Mouse (Mus musculus) mouse embryonic stem cell (cell line): ENCODE data around the gene Smap2.

Experiments used
- in situ Hi-C, 2 experiments: fragments of 300-500 bp; cut with MboI; formaldehyde crosslinking; loops; 1 replicate in 1 of 2; 3 replicates in 1 of 2; pipeline ENCODE4 v1.14.3; 2019 to 2020; ENCODE audit warnings: low sequenced_read_pairs in 2 of 2, low pct_unique_long_range_greater_than_20kb in 1 of 2, mixed read lengths in 1 of 2; ENCODE audit not compliant: unreplicated experiment in 1 of 2

The Smap2 gene

GRCm38 (mm10) chr4:120995911-120996310 is 21.1 kb downstream of the Smap2 start:
- in situ Hi-C loops = no loop called here

GRCm38 (mm10) chr4:120993025-120993424 is 24.0 kb downstream of the Smap2 start:
- in situ Hi-C loops = no loop called here

- in situ Hi-C loops = no loop called here
These were observed 24.8 kb downstream of the Smap2 start for GRCm38 (mm10) chr4:120992284-120992683.

- in situ Hi-C loops = no loop called here
These were observed 29.7 kb downstream of the Smap2 start for GRCm38 (mm10) chr4:120987319-120987718.

GRCm38 (mm10) chr4:120986446-120986845 is 30.6 kb downstream of the Smap2 start:
- in situ Hi-C loops = no loop called here

- in situ Hi-C loops = no loop called here
These were observed 38.8 kb downstream of the Smap2 start for GRCm38 (mm10) chr4:120978221-120978620.

GRCm38 (mm10) chr4:120975428-120975734 is 41.7 kb downstream of the Smap2 start:
- in situ Hi-C loops = no loop called here

GRCm38 (mm10) chr4:120974711-120975427 is 42.2 kb downstream of the Smap2 start:
- in situ Hi-C loops = no loop called here

GRCm38 (mm10) chr4:120971842-120972241 is 45.2 kb downstream of the Smap2 start:
- in situ Hi-C loops = no loop called here

GRCm38 (mm10) chr4:120969382-120970146 is 47.5 kb downstream of the Smap2 start:
- in situ Hi-C loops = no loop called here

- in situ Hi-C loops = no loop called here
These were observed 48.6 kb downstream of the Smap2 start for GRCm38 (mm10) chr4:120968486-120968885.

- in situ Hi-C loops = no loop called here
These were observed 61.5 kb downstream of the Smap2 start for GRCm38 (mm10) chr4:120955586-120955985.

- in situ Hi-C loops = no loop called here
These were observed 63.4 kb downstream of the Smap2 start for GRCm38 (mm10) chr4:120953667-120954066.

- in situ Hi-C loops = no loop called here
These were observed 64.0 kb downstream of the Smap2 start for GRCm38 (mm10) chr4:120953038-120953437.

- in situ Hi-C loops = no loop called here
These were observed 64.9 kb downstream of the Smap2 start for GRCm38 (mm10) chr4:120952163-120952562.

- in situ Hi-C loops = no loop called here
These were observed 65.5 kb downstream of the Smap2 start, which contains the start of gene Zfp69 for GRCm38 (mm10) chr4:120951428-120951973. Zfp69 (minus strand) TSS chr4:120951699.

GRCm38 (mm10) chr4:120950763-120951427 is 66.2 kb downstream of the Smap2 start:
- in situ Hi-C loops = no loop called here

- in situ Hi-C loops = no loop called here
These were observed 68.1 kb downstream of the Smap2 start for GRCm38 (mm10) chr4:120948938-120949337.

- in situ Hi-C loops = no loop called here
These were observed 82.0 kb downstream of the Smap2 start for GRCm38 (mm10) chr4:120935006-120935405.
